Mouse (Mus musculus): ENCODE results near the gene Fam222a.

Gene Fam222a

DNA sequence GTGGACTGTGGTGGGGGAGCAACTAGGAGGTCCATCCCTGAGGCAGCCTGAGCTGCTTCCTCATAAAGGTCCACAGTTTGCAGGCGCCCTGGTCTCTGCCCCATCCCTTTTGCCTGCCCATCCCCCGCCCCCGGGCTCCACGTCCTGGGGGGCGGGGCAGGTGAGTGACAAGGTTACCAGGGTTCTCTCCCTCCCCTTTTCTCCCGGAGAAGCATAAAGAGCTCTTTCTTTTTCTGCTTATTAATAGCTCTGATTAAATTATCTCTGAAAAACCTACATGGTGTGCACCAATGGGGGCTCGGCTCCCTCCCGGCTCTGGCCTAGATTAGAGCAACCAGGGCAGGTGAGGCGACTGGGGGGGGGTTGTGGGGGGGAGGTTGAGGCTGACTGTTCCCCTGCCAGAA lies 7.3 kb upstream of the Fam222a start:
- peak; percentile 34 for DNase-seq (ENCODE audit: low spot score)

DNA sequence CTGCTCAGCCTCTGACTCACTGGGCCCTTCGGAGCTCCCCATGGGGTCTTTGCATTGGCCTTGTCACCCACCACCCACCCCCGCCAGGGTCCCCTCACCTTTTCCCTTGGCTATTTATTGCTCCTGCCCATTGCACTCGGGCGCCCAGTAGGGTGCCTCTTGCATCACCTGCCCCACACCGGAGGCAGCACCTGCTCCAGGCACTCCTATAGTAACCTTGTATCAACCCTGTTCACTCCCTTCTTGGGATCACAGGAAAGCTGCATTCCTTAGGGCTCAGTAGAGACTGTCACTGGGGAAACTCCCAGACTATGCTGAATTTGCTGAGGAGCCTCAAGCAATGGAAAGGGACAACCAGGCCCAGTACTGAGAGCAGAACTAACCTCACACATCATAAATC lies 6.9 kb upstream of the Fam222a start:
- no peak for DNase-seq (ENCODE audit: low spot score)

DNA sequence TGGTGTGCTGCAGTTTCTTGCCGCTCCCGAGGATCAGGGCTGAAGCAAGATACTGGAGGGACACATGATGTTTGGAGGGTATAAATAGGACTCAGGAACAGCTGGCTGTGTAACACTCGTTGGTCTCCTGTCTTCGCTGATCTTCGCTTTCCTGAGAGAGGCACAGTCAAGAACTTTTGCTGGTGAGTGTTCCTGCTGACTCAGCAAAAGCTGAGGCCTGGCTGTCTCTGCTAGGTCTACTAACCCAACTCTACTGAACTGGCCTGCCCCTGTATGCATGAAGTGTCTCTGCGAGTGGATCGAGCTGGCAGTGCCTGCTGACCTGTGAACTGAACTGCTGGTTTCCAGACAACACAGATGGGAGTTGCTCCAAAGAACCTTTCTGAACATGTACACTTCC lies 3.8 kb upstream of the Fam222a start:
- DNase-seq (ENCODE audit: low spot score) = no peak

DNA sequence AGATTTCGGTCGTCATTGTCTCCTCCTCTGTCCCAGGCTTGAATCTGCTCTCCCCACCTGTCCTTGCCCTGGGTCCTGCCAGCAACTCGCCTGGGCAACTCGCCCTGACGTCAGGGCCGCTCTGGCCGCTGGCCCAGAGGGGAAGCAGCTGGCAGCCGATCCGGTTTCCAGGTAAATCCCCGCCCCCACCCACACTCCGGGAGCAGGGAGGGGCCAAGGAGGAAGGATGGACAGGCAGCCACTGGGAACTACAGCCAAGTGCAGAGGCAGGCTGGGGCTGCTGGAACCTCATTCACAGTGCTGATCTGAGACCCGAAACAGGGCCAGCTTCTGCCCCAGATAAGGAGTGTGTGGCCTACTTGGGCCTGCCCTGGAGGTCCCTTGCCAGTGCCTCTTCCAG lies 2.5 kb upstream of the Fam222a start:
- no peak for DNase-seq (ENCODE audit: low spot score)

DNA sequence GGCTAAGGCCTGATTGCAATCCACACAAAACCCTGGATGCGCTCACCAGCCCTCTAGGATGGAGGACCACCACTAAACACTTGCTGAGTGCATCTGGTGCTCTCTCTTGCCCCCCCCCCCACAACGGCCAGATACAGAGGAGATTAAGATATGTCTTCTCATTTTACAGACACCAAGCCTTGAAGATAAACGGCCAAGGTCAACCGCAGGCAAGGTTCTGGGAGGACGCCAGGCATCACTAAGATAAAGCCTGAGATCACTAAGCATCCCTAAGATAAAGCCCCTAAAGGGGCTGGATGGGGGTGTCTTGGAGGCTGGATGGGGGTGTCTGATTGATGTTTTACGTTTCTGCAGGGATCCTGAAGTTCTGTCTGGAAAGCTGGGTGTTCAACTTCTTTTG lies 2.1 kb upstream of the Fam222a start:
- no peak for DNase-seq (ENCODE audit: low spot score)

DNA sequence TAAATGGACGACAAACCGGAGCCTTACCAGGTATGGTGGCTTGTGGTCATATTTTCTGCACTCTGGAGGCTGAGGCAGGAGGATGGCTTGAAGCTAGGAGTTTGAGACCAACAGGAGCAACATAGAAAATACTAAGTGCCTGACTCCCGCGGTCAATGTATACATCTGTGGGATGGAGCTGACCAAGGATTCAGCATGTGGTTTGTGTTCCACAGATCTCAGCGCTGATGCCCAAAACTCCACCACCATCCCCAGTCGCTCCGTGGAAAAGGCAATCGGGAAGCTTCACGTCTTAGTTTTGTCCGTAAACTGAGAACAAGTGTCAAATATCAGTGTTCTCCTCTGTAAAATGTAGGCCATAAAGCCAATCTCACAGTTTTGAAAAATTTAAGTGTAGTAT lies 1.4 kb upstream of the Fam222a start:
- no peak for DNase-seq (ENCODE audit: low spot score)

DNA sequence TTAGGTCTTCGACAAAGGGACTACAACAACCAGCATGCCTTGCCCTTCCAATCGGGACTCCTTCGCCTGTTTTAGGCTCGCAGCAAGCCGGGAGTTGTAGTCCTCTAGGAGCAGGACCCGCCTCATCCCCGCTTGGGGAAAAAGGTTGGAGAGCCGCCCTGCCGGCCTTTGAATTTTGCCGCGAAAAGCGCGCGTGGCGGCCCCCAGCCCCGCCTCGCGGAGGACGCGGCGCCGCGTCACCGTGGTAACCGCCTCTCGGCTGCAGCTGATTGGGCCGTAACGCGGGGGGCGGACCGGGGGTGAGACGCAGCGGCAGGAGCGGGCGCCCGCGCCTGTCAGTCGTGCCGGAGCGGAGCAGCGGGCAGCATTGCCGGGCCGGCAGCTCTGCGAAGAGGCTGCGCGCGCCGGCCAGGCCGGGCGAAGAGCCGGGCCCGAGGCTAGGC lies 720 bp upstream of the Fam222a start:
- peak; percentile 90 for DNase-seq (ENCODE audit: low spot score)

DNA sequence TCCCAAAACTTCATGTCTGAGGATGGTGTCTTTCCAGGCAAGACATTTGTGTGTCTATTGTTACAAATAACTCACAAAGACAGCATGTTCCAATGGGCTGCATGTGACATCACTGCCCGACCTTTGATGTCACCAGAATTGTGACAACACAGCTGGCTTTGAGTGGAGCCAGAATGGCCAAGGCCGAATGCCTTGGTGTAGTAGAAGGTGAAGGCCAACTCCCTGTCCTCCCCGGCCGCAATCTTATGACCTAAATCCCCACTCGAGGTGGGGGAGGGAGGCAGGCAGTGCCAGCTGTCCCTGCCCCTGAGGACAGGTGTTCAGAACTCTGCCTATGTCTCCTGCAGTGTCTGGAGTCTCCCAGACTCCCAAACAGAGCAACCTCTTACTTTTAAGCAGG lies 1.0 kb downstream of the Fam222a start:
- DNase-seq (ENCODE audit: low spot score) = no peak

DNA sequence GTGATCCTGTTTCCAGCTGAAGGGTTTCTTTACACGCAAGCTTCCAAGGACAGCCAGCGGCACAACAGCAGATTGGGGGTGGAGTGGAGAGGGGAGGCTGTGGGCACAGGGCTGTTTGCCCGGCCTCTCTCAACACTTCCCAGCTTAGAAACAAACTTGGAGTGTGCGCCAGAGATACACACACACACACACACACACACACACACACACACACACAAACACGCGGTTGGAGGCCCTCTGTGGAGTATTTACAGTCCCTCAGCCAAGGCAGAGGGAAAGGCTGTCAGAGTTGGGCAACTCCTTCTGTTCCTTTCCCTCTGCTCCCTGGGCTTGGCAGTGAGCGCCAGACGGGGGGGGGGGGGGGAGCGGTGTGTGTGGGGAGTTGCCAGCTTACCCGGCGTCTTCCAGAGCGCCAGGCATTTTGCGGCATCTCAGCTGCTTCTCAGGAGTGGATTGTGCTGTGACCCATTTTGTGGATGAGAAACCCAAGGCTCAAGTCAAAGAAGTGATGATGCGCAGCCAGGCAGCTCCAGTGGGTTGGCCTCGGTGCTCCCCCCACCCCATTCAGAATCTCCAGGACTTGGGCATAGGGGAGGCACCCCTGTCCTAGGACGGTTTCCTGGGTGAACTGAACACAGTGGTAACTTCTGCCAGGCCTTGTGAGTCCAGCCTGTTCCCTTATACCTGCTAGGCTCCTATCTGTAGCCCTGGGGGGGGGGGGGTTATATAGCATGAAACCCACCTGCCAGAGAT lies 2.3 kb downstream of the Fam222a start:
- DNase-seq (ENCODE audit: low spot score) = no peak

DNA sequence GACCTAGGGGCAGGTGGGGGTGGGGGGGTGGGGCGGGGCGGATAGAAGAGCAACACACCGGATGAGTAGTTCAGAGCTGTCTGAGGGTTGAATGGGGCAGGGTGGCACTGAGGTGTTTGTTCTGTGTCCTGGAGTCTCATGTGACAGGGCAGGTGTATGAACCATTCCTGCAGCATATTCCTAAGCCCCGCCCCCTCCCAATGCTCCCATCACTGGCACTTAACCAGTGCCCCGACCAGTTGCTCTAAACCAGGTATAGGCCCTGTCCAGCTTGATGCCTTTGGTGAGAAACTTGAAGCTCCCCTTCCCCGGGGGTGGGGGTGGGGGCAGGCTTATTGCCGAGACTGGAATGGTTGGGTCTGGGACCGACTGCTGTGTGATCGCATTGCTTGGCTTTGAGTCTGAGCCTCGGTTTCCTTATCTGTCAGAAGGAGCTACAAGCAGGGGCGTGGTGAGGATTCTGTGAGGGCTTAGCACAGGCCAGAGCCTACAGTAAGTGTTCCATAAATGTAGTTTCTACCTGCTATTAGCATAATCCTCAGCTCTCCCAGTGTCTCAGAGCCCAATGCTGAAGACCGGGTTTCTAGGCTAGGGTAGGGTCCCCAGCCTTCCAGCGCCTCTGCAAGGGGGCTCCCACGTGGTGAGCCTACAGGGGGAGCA lies 3.1 kb downstream of the Fam222a start:
- DNase-seq (ENCODE audit: low spot score) = no peak

DNA sequence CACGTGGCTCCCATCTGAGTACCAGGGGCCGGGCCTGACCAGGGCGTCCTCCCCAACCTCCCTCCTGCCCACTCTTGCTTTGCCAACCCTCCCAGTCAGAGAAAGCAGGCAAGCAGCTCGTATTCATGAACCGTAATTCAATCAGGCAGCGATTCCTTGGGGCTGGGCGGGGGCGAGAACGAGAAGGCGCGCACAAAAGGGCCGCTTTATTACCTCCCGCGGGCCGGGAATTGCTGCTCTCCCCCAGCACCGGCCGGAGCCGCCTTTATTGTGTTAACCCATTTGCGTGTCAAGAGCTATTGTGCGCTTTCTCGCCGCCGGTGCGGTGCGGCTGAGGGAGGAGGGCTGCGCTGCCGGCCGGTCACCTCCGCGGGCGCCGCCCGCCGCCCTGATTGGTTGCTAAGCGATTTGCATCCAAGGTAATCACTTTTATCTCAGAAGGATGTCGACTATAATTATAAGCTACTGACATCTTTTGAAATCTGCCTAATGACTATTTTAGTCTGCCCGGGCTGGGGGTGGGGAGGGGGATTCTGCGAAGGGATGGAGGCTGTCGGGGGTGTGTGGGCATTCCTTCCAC lies 3.7 kb downstream of the Fam222a start:
- DNase-seq (ENCODE audit: low spot score) = peak; percentile 25

DNA sequence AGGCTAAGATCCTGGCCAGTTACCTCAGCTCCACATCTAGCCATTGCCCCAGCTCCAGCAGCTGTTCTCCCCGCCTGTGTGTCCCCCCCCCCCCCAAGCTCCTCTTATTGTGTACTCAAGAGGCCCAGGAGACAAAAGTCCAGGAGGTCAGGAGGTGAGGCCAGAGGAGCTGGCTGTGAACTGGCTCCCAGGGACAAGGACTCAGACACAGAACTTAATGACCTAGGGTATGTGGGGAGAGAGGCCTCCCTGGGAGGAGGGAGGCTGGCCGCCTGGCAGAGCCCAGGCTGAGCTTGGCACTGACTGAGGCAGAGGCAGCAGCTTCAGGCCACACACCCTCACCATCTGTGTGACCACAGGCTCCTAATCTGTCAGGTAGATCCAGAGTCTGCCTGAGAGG lies 5.2 kb downstream of the Fam222a start:
- DNase-seq (ENCODE audit: low spot score) = no peak

DNA sequence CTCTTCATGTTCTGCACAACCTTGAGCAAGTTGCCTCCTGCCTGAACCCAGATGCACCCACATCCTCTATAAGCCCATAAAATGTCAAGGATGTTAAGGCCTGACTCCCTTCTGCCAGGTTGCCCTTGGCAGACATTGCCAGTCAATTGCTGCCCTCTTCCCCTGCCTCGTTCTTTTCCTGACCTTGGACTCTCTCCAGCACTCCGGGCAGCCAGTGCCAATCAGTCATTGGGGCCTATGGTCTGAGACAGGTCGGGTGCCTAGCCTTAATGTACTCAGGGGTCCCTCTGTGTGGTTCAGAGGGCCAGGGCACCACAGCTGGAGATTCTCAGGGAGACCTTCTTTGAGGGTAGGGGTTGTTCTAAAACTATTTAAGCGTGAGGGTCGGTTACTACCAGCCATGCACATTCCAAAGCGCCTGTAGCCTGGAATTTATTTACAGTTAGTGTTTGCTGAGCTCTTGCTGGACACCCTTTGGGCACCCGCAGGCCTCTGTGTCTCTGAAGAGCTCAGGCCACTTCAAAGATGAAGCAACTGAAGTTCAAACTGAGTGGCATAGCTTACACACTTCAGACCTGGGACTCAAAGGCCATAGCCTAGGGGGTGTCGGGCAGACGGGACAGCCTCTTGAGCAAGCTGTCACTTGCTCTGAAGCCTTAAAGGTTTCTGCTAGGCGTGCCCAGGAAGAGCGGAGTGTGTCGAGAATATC lies 6.3 kb downstream of the Fam222a start:
- DNase-seq (ENCODE audit: low spot score) = no peak

DNA sequence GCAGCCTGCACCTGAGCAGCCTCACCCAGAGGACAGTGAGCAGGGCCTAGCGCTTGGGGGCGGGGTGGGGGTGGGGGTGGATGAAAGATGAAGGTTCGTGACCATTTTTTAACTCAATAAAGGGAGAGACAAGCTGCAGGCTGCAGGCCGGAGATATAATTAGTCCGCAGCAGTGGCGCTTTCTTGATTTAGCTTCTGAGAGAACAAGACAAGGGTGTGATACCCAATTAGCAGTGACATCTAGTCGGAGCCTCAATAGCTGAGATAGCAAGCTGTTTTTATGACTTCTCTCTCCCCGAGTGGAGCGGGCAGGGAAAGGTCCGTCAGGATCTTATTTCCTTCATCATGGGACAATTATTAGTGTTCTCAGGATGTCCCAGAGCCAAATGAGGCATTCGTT lies 7.2 kb downstream of the Fam222a start:
- DNase-seq (ENCODE audit: low spot score) = no peak

DNA sequence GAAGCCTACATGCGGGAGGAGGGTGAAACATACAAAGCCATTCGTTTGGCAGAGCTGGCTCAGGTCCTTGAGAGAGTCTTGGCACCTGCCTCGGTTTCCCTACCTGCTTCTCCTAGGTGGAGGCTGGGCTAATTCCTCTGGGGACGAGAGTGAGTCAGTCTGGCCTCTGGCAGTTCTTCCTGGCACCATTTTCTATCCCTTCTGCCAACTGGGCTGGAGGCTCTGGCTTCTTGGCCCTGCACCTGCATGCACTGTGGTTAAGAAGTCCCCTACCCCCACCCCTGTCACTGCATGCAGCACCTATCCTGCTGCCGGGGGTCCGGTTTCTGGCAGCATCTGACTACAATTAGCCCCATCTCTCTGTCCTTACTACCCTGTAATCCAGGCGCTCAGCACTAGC lies 7.7 kb downstream of the Fam222a start:
- peak; percentile 49 for DNase-seq (ENCODE audit: low spot score)

DNA sequence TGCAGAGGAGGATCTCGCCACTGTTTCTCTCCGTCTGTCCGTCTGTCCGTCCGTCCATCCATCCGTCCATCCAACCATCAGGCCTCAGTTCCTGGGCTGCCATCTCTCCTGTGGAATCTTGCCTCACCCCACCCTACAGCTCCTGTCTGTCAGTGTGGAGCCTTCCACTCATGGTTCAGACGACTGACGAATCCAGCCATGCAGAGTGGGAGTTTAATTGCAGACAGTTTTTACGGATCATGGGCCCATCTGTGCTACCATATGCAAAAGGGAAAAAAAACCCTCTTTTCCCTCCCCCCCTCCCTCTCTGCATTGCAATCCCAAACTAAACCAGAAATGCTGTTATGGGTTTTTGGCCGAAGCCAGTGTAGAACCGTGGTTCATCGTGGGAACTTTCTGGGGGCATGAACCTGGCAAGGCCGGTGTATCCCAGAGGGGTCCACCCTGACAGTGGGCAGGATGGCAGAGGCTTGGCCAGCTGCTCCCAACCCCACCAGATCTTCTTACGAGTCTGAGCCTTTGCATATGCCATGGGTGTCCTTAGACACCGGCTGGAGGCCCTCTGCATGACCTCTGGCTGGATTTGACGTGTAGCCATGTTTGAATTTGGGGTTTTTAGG lies 8.3 kb downstream of the Fam222a start:
- no peak for DNase-seq (ENCODE audit: low spot score)

DNA sequence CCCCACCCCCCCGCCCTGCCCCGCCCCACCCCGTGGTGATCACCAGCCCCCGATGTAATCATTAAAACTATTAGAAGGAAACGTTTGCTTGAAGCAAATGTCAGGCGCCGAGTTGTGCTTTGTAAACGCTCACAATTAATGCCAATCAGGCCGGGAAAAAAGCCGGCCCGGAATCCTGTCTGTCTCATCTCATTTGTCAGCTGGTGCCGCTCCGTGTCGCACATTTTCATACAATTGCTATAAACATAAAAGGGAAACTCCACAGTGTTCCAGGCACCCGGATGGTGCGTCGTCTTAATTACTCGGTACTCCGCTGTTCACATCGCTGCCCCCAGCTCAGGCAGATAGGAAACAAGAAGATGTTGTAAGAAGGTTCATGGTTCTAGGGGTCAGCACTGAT lies 10.5 kb downstream of the Fam222a start:
- DNase-seq (ENCODE audit: low spot score) = no peak

DNA sequence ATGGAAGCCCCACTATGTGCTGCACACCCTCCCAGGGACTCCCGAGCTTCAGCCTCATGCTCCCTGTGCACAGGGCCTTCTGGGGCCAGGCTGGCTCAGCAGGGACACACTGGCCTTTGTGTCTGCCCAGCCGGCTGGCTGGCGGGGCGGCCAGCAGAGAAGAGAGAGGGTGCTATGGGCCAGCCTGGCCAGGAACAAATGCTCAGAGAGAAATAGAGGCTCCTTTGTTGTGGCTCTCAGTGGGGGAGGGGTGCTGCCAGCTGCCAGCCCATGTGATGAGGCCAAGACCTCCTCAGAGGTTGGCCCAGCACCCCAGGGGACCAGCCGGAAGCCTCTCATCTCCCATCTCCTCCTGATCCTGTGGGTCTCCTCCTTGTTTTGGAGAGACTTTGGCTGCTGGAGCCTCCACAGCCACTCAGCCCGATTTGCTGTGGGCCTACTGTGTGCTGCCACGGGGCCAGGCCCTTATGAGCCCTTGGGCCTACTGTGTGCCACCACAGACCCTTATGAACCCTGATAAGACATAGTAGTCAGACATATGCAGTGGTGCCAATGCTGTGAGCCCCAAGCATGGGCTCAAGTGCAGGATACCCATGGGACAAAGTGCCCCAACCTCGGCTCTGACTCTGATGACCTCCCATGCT lies 12.0 kb downstream of the Fam222a start:
- no peak for DNase-seq (ENCODE audit: low spot score)

DNA sequence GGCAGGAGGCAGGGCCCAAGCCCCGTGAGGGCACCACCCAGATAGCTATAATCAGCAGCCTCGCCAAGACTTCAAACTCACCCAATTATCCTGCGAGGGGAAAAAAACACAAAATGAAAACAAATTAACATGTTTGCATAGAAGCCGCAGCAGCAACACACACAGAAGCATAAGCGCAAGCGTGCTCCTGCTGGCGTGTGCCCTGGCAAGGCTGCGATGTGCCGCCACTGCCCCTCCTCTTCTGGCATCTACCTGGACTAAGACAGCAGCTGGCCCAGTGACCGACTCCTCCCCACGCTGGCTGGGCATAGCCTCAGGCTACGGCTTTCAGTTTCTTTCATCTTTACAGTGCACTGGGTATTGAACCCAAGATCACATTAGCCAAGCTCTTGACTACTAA lies 13.7 kb downstream of the Fam222a start:
- DNase-seq (ENCODE audit: low spot score) = no peak

DNA sequence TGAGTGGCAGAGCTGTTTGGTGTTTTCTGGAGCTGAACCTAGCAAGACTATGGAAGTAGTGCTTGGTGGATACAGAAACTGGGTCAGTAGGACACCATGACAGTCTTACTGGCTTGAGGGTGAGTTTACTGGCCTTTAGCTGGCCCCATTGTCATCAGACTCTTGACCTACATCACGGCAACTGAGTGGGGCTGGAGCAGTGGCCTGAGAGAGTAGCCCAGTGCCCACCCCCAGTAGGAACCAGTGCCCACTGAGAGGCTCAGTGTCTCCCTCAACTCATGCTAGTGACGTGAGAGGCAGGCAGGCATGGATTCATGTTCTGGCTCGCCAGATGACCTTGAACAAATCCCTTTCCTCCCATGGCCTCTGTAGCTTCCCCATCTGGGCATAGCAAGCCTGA lies 15.2 kb downstream of the Fam222a start:
- DNase-seq (ENCODE audit: low spot score) = no peak

DNA sequence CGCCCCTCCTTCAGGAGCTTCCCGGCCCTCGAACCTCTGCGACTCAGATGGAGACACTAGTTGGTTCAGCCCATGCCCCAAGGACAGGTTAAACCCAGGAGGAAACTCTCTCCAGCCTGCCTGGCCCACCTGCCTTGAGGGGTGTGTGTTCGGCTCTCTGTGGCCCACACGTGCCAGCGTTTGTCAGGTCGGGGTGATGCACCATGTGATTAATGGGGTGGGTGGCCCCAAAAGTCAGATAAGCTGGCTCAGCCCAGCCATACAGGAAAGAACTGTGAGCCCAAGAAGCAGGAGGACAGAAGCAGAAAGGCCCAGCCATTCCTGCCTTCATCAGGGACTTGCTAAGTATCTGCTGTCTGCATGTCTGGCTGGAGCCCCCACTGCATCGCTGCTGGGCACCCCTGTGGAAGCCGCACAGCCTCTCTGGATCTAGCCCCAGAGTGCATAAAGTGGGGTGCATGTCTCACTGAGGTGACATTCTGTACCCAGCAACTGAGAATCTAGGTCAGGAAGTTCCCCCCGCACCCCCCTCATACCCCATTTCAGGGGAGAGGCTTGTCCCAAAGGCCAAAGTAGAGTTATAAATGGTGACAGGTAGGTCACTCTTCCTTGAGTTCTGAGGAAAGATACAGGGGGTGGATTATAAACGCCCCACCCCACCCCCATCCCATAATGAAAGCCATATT lies 15.8 kb downstream of the Fam222a start:
- DNase-seq (ENCODE audit: low spot score) = no peak
